Mouse (Mus musculus): ENCODE results near the gene Olfr504. TPM values are rescaled to one million over a fixed set of nuclear protein-coding genes. Genes with fewer than 3 reads are reported as not detected.

Gene Olfr504
- polyA plus RNA-seq (2017; shearing (Covaris generic)) = not detected

DNA sequence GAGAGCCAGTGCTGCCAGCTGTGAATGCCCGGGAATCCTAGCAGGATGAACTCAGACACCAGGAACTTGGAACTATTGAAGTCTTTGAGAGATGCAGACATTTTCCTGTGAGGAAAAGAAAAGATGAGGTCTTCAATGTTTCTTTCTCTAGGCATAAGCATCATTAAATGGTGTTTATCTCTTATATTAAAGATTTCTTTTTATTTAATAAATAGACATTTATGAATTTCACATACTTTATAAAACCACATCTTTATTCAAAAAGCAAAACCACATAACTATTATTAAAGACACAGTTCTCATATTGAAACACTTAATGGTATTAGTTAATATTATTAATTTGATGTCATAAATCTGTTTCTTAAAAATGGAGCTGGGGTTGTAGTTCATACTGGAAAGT is at the start of gene Olfr504:
Olfr504 (minus strand) TSS at position 101 of the 400 bp plus-strand sequence.

DNA sequence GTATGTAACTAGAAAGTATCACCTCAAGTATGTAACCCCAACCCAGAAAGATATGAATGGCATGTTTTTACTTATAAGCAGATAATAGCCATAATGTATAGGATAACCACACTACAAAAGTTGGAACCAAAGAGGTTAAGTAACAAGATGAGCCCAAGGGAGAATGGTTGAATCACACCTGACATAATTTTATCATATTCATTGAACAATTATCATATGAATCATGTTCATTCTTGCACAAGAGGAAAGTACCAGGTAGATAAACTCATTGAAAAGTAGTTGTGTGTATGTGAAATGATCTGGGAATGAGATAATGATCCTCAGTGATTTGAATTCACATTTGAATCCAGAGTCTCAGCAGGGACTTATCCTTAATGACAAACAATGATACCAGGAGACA is 44.9 kb upstream of the Olfr504 start, which contains the start of gene Olfr506:
Olfr506 (plus strand) TSS at position 301 of the 400 bp plus-strand sequence.

DNA sequence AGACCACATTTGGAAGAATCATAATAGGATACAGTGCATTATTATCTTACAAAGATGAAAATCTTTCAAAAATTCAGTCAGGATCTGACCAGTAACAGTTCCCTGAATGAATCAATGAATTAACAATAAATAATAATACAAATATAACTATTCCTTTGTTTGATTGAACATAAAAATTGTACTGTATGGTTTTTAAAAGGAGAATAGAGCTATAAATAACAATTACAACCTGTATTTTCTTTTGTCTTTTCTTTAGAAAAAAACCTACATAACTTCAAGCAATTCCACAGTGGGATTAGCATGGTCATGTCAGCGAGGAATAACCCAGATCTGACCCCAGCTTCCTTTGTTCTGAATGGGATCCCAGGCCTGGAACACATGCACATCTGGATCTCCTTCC is 21.4 kb downstream of the Olfr504 start, which contains the start of gene Olfr503:
Olfr503 (plus strand) TSS at position 301 of the 400 bp plus-strand sequence.

DNA sequence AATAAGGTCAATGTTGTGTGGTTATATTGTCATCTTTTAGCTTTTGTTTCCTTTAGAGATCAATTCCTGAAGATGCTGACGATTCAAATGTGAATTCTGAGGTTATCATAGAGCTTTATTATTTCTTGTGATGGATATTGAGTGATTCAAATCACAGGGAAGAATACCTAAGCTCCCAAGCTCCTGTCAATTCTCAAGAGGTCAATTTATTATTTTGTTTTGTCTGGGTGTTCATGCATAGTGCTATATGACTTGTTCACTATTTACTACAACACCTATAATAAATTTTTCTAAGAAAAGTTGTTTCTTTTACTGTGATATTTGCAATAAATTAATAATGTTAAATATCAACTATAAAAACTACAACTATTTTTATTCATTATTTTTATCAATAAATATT is 40.6 kb downstream of the Olfr504 start, which contains the start of gene Olfr502:
Olfr502 (minus strand) TSS at position 101 of the 400 bp plus-strand sequence.

Other genes with a start within 250 kb of the Olfr504 start
- not detected for gene Olfr492, start 242.1 kb downstream of the Olfr504 start, polyA plus RNA-seq (2017; shearing (Covaris generic))
- not detected for gene Olfr493, start 218.8 kb downstream of the Olfr504 start, polyA plus RNA-seq (2017; shearing (Covaris generic))
- not detected for gene Olfr494, start 200.5 kb downstream of the Olfr504 start, polyA plus RNA-seq (2017; shearing (Covaris generic))
- gene Olfr495, start 172.6 kb downstream of the Olfr504 start, polyA plus RNA-seq (2017; shearing (Covaris generic)) = not detected
- not detected for gene Olfr497, start 145.4 kb downstream of the Olfr504 start, polyA plus RNA-seq (2017; shearing (Covaris generic))
- gene Olfr498, start 100.5 kb downstream of the Olfr504 start, polyA plus RNA-seq (2017; shearing (Covaris generic)) = not detected
- gene Olfr502, start 40.7 kb downstream of the Olfr504 start, polyA plus RNA-seq (2017; shearing (Covaris generic)) = not detected
- gene Olfr503, start 21.3 kb downstream of the Olfr504 start, polyA plus RNA-seq (2017; shearing (Covaris generic)) = not detected
- gene Olfr506, start 45.0 kb upstream of the Olfr504 start, polyA plus RNA-seq (2017; shearing (Covaris generic)) = not detected
- not detected for gene Olfr507, start 56.0 kb upstream of the Olfr504 start, polyA plus RNA-seq (2017; shearing (Covaris generic))
- not detected for gene Olfr508, start 64.2 kb upstream of the Olfr504 start, polyA plus RNA-seq (2017; shearing (Covaris generic))
- gene Olfr509, start 86.1 kb upstream of the Olfr504 start, polyA plus RNA-seq (2017; shearing (Covaris generic)) = not detected
- gene Olfr510, start 100.6 kb upstream of the Olfr504 start, polyA plus RNA-seq (2017; shearing (Covaris generic)) = not detected
- not detected for gene Olfr512, start 147.5 kb upstream of the Olfr504 start, polyA plus RNA-seq (2017; shearing (Covaris generic))
- gene Olfr513, start 185.2 kb upstream of the Olfr504 start, polyA plus RNA-seq (2017; shearing (Covaris generic)) = not detected